Mouse (Mus musculus) common myeloid progenitor, adult 5-6 weeks (primary cell): ENCODE results near the gene Hagh. TPM values are rescaled to one million over a fixed set of nuclear protein-coding genes. Genes with fewer than 3 reads are reported as not detected.

Source experiments
- ATAC-seq: replicated peaks from 2 replicates; pipeline ENCODE4 v1.8.0; 2016; ENCODE audit warnings: low read depth, mild to moderate bottlenecking, moderate TSS enrichment, inconsistent platforms; ENCODE audit not compliant: poor library complexity, severe bottlenecking
- total RNA-seq: library from RNA; stranded (forward); fragments of 200-1000, 187-1606 nt; gene quantifications from 2 replicates; pipeline ENCODE4 v1.2.3, GENCODE M21; 2017

The Hagh gene
- total RNA-seq, 1 experiment from 2014 or later = 21.5 TPM

DNA sequence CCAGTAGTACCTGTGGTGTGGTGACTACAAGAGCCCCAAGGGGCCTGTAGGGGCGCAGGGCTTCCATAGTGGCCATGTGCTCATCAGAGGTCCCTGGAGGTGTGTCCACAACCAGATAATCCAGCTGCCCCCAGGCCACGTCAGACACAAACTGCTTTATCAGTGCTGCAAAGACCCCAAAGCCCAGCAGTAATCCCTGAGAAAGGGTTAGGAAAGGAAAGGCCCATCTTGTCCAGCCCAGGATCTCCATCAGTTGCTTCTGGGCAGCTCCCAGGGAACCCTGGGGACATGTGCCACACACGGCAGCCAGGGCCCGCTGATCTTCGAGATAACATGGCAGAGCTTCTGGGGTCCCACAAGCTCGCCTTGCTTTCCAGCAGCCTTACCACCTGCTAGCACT, 44.4 kb downstream of the Hagh start:
- no peak for ATAC-seq

DNA sequence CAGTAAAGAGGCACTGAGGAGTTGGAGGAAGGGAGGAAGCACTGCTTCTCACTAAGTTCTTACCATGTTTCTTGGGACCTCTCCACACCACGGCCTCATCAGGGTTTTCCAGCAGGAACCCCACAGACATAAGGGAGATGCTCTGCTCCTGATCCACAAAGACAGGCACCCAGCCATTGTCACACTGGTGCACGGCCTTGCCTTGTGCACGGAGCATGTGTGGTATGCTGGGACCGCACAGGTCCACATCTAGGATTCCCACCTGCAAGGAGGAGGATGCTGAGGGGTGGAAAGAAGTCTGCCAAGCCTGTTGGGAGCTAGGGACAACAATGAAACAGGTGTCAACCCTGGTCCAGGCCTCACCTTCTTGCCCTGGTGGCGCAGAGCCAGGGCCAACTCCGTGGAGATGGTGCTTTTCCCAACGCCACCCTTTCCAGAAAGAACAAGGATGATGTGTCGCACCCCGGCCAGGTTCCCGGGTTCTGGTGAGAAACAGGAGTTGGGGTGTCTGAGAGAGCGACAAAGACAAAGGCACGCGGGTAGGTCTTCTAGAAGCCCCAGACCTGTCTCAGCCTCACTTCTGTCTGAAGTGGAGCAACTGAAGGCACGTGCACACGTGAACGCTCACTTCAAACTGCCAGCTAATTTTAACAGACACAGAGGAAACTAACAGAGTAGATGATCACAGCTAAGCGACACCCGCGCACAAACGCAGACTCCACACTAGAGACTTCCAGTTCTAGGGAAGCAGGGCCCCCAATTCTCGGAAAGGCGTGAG, 45.6 kb downstream of the Hagh start:
- no peak for ATAC-seq

DNA sequence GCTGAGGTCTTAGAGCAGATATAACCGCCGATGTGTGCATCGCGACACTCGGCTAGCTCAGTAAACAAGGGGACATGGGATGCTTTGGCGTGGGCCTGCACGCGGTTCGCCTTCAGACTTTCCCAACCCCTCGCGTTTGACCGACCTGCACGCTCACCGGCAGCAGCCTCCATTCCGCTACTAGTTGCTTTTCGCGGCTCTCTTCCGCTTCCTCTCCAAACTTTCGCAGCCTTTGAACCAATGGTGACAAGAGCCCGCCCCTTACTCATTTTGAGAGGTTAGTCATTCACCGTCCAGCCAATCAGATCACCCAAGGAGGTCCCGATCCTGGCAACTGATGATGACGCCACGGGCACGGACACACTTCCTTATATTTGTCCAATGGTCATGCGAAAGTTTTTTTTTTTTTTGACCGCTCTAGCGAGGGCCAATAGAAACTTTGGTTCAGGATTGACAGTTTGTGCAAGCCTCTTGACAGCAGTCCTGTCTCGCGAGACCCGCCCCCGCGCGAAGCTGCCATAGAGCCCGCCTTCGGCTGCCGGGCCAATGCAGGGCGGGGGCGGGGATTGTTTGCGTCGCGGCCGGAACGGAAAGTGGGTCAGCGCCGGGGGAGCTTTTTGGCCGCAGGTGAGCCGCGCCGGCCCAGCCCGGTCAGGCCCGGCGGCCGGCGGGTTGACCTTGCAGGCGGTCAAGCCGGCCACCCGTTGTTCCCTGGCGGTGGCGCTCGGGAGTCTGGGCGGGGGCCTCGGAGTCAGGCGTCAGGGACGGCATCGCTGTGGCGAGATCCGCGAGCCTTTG, 46.4 kb downstream of the Hagh start, which contains the start of the genes Nubp2 and Spsb3:
Gene Nubp2, minus strand, starts transcription at position 216 of the 798 bp plus-strand sequence.
Gene Spsb3, plus strand, starts transcription at position 510 of the 798 bp plus-strand sequence.
- ATAC-seq = peak; percentile 93

DNA sequence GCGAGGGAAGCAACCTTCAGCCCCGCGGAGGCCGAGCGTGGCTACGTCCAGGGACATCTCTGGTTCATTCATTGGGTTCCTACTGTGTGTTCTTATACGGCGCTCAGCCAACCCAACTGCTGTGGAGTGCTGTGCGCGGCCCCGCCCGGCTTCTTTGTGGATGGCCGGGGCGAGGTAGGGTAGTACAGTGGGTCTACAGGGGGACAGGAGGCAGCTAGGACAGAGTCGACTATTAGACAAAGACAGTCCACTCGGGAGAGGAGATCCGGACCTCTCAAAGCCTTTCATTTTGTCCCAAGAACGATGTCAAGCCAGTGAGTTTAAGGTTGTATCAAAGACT, 47.0 kb downstream of the Hagh start:
- no peak for ATAC-seq

DNA sequence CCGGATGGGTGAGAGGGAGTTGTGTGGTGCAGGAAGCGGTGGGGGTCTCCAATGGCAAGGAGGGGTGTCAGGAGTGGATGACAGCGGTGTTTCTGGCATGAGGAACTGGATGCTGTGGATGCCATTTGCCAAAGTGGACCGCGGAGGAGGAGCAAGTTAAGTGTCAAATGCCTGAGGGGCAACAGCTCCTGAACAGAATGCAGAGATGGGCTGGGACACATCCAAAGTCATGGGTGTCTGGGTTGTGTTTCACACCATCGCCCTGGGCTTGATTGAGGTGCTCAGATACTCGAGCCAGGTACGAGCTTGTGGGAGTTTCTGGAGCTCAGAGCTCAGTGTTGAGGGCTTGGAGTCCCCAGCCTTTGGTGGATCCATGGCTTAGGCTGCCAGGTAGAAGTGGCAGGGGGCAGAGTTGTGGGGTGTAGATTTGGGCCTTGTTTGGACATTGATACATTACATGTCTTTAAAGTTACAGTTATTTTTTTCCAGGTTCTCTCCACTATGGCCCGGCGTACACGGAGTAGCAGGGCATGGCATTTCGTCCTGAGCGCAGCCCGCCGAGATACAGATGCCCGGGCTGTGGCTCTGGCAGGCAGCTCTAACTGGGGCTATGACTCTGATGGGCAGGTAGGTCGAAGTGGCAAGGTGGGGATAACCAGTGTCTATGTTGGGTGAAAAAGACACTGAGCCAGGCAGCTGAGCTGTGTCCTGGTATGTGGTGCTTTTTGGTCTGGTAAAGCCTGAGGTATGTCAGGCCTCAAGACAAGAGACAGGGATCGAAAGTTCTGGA, 47.5 kb downstream of the Hagh start:
- no peak for ATAC-seq

- ATAC-seq = no peak
These were observed 48.9 kb downstream of the Hagh start for GRCm38 (mm10) chr17:24888862-24889261.

GRCm38 (mm10) chr17:24890151-24891092, 50.5 kb downstream of the Hagh start:
- no peak for ATAC-seq

DNA sequence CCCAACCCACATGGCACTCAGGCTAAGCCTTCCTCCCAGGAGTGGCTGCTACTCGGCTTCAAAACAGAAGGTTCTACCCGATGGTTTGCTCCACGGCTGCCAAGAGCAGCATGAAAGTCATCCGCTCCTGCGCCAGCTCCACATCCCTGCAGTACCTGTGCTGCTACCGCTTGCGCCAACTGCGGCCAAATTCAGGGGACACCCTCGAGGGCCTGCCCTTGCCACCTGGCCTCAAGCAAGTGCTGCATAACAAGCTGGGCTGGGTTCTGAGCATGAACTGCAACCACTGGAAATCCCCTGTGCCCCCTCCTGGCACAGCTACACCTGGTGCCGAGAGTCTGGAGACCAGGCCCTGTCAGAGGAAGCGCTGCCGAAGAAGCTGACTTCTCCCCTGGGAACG, 51.4 kb downstream of the Hagh start:
- ATAC-seq = no peak

DNA sequence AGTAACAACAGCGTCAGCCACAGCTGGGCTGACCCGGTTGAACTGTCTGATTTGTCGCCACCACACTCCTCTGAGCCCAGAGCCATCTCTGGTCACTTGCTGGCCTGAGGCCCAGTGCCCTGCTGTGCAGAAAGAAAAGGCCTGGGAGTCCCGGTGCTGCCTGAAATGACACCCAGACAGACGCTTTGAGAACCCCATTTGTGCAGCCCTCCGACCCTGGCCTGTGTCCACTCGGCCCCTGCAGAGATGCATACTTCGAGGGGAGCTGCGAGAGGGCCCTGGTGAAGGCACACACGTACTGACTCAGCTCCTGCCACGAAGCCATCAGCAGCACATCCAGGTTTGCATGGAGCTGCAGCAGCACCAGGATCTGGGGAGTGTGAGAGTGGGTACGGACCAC, 52.8 kb downstream of the Hagh start:
- no peak for ATAC-seq

- no peak for ATAC-seq
These were observed 53.3 kb downstream of the Hagh start for GRCm38 (mm10) chr17:24893276-24893675.

DNA sequence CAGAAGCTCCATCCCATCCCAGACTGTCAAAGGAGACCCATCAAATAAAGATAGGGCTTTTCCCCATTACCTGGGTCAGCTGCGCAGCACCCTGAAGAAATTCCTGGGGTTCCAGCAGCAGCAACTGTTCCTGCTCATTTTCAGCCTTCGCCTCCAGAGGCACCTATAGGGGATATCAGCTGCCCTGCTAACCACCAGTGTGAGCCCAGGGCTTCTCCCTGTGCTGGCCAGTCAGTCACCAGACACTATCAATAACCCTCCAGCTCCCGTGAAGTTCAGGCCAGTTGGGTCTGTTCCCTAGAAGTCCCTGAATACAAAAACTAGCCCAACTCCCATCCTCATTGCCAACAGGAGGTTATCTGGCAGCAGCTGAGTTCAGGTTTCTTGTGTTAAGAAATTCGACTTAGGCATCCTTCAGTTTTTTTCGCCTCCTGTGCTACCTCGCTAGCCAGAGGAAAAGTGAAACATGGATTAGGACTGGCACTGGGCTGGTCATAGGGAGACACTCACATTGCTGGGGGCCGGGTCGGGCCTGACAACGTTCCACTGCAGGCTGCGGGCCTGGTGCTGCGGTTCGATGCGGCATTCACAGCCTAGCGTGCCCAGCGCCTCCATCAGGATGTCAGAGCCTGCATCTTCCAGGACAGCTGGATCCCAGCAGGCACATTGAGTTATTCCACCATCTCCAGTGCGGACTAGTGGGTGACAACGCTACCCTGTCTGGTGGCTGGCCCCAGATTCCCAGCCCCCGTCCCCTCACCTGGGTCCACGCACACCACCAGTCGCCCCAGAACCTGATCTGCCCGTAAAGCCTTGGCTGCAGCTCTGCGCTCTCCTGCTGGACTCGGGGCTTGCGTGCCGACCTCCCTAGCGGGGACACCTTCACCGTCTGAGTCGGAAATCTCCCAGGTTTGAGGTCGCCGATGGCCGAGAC, 54.4 kb downstream of the Hagh start:
- peak; percentile 8; the same call in 1 of the 2 replicates for ATAC-seq

GRCm38 (mm10) chr17:24894995-24895547, 55.1 kb downstream of the Hagh start, which contains the start of the genes Eme2 and Mrps34:
TSS of gene Eme2 (minus strand) at chr17:24895087.
TSS of gene Mrps34 (plus strand) at chr17:24895116.
- ATAC-seq = peak; percentile 73

DNA sequence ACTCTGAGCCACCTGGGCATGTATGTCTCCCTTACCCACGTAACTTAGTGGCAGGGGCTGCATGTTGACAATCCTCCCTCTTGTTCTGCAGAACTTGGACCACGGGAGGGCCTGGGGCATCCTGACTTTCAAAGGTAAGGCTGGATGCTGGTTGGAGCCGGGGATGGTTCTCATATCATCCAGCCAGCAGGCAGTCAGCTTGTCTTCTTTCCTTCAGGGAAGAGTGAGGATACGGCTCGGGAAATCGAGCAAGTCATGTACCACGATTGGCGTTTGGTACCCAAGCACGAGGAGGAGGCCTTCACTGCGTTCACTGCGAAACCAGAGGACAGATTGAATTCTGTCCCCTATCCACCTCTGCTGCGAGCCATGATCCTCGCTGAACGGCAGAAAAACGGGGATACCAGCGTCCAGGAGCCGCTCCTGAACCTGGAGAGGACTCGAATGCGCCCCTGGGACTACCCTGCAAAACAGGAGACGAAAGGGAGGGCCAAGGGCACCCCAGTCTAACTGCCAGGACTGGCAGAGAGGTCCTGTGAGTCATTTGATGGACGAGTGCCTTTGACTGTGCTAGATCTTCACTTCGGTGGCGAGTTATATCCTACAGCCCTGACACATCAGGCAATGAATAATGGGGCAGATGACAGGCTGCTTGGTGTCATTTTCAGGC, 55.8 kb downstream of the Hagh start:
- peak; percentile 4; the same call in 1 of the 2 replicates for ATAC-seq

DNA sequence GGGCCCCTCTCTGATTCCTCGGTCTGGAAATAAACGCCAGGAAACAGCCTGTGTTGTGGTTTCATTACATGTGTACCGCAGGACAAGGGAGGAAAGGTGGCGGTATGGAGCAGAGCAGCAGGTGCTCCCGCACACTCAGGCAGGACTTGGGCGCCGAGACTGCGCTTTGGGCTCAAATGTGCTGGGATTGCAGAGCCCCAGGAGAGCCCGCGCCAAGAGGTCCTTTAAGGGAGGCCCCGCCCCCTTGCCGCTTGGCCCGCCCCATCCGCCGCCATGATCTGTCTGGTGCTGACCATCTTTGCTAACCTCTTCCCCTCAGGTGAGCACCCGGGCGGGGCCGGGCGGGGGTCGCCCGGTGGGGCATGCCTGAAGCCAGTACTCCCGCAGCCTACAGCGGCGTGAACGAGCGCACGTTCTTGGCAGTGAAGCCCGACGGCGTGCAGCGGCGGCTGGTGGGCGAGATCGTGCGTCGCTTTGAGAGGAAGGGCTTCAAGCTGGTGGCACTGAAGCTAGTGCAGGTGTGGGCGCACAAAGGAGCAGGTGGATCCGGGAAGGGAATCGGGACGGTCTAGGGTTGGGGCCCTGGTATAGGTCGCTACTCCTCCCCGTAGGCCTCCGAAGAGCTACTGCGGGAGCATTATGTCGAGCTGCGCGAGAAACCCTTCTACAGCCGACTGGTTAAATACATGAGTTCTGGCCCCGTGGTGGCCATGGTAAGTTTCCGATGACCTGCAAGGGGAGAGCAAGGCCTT, 56.5 kb downstream of the Hagh start, which contains the start of gene Nme3:
Gene Nme3, plus strand, starts transcription at position 260 of the 752 bp plus-strand sequence.
- ATAC-seq = peak; percentile 45

DNA sequence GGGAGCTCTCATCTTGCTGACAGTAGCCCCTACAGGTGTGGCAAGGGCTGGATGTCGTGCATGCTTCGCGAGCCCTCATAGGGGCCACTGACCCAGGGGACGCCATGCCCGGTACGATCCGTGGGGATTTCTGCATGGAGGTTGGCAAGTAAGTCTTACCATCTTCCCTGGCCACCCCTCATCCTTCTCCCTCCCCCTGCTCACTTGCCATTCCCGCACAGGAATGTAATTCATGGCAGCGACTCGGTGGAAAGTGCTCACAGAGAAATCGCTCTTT, 57.0 kb downstream of the Hagh start:
- ATAC-seq = no peak

- no peak for ATAC-seq
These were observed 57.7 kb downstream of the Hagh start for GRCm38 (mm10) chr17:24897600-24897999.
